Mouse (Mus musculus) Patski (cell line): Measurements from ENCODE around the gene Alkbh7. TPM values are rescaled to one million over a fixed set of nuclear protein-coding genes. Genes with fewer than 3 reads are reported as not detected.

ENCODE experiments used
- ATAC-seq: fragments of 100-300 bp; one replicate; pipeline ENCODE4 v1.8.0; 2021
- CTCF ChIA-PET: fragments of 350-600 bp; sonication (Branson Sonifier 250); formaldehyde crosslinking; loops from one replicate; lab custom pipeline; 2022; ENCODE audit warnings: inconsistent platforms; lab: Charles Lee
- POLR2A ChIA-PET: fragments of 350-600 bp; sonication (Branson Sonifier 250); formaldehyde crosslinking; loops from one replicate; lab custom pipeline; 2022; ENCODE audit warnings: antibody characterized with exemption, inconsistent platforms; lab: Charles Lee
- DNase-seq: peaks from one replicate; pipeline ENCODE4 v3.0.0-alpha.2; 2011; ENCODE audit warnings: low read depth, low spot score
- H3K27me3 ChIP-seq: fragments of 371-371 bp; one replicate; pipeline ENCODE4 v1.5.1; 2021
- CTCF ChIP-seq: fragments of 100-300 bp; IDR thresholded peaks from one replicate; pipeline ENCODE4 v1.5.1; 2021
- in situ Hi-C: fragments of 300-500 bp; cut with MboI; formaldehyde crosslinking; loops from 3 replicates; pipeline ENCODE4 v1.11.1; 2018; ENCODE audit warnings: low pct_unique_long_range_greater_than_20kb, mixed read lengths
- polyA plus RNA-seq: library from polyadenylated mRNA; unstranded; gene quantifications from one replicate; pipeline ENCODE4 v1.2.3, GENCODE M21; 2021

Alkbh7 gene
- polyA plus RNA-seq, 1 experiment from 2014 or later, result 47.7 TPM

DNA sequence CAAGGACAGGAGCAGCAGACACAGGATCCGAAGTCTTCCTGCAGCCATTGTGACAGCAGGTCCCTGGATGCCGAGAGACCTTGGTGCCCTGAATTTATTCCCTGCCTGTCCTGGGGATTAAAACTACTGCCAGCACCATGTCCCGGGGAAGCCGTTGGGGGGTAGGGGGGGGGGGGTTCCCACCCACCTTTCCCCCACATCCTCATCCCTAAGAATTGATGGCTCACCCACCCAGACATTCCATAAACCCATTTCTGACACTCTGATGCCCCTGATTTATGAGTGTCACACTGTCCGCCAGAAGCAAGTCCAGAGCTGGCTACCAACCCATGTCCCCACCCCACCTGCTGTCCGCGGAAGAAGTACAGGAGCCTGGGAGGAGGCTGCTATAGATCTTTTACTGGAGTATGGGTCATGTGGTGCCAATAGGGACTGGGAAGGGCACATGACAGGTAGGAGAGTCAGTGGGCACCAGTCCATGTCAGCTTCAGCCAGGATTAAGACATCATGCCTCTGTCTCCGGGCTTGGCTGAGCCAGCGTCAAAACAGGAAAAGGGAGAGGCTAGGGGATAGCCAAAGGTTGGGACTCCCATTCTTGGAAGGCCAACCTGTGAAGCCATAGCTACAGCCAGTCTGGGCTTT lies 3.0 kb downstream of the Alkbh7 start, which contains the start of gene Pspn:
Gene Pspn (minus strand): TSS at position 51 of the 642 bp plus-strand sequence.
- TF ChIP-seq CTCF, result no peak
- H3K27me3 ChIP-seq, result no peaks in the 10 kb centered on the region
- ATAC-seq (no peak), DNase-seq (no peak)
- in situ Hi-C loops, result loop anchor here (5.0 to 10.0 kb wide), 4 partner anchors 62 to 335 kb away; no protein-coding TSS in a partner anchor
- ChIA-PET POLR2A (no interaction called here), CTCF (interaction anchor here (0.9 to 1.0 kb wide), 2 partner anchors 167 to 277 kb away, joined by 3 read pairs; no protein-coding TSS in a partner anchor)

GRCm38 (mm10) chr17:57001228-57001627 lies 4.1 kb downstream of the Alkbh7 start:
- in situ Hi-C loops, result no loop called here
- DNase-seq, result no peak

DNA sequence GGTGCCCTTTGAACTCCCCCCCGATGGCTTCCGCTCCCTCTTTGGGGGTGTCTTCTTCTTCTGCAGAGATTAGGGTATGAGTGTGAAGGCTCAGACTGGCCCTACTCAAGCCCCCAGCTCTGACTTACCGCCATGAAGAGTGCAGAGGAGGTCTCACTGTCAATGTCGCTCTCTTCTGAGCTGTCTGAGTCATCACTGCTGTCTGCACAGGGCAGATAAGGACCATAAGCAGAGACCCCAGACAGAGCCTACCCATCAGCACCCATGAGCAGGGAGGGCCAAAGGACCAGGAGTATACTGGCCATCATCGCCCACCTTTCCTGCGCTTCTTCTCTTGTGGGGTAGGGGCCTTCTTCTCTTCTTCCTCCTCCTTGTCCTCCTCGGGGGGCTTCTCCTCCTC lies 6.9 kb downstream of the Alkbh7 start:
- in situ Hi-C loops, result no loop called here
- CTCF ChIA-PET, result no interaction called here
- ATAC-seq (no peak), DNase-seq (no peak)
- no peaks in the 10 kb centered on the region for H3K27me3 ChIP-seq
- no peak for TF ChIP-seq CTCF
- POLR2A ChIA-PET, result no interaction called here

More at GRCm38 (mm10) chr17:57001228-57001627, 4.1 kb downstream of the Alkbh7 start:
- no peak for TF ChIP-seq CTCF
- POLR2A ChIA-PET, result no interaction called here
- CTCF ChIA-PET, result interaction anchor here (0.9 to 1.0 kb wide), 2 partner anchors 166 to 276 kb away, joined by 3 read pairs; no protein-coding TSS in a partner anchor
- no peaks in the 10 kb centered on the region for H3K27me3 ChIP-seq
- ATAC-seq, result peak; percentile 56

DNA sequence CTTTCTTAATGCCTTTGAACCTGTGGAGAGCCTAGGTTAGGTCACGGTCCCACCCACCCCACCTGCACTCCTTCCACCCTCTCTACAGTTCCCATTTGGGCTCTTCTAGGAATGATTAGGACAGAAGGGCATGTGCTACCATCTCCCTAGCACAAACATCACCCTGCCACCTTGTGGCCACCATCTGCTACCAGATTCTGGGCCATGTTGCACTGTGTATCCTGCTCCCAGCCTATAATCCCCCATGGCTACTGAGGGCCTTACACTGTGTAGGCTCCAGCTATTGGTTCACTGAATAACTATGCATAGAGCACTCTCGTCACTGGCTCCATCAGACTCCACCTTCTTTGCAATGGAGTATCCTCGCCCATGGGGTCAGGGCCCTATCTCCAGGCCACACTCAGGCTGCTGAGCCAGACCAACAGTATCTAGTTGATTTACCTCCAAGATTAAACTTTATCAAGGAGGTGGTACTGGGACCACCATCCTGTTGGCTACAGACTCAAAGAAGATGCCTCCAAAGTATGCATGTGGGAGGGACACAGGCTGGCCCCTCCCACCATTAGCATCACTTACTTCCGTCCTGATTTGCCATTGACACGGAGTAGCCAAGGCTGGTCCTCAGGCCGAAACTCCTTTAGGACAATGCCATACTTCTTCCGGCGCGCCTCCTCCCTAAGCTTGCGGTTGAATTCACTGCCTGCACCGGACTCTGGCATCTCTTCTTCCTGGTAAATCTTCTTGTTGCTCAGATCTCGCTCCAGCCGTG lies 10.2 kb downstream of the Alkbh7 start:
- TF ChIP-seq CTCF, result no peak
- CTCF ChIA-PET, result interaction anchor here (1.9 kb wide), 1 partner anchor 10 kb away, joined by 5 read pairs; the partner anchor contains the start of gene Alkbh7
- no peaks in the 10 kb centered on the region for H3K27me3 ChIP-seq
- in situ Hi-C loops, result no loop called here
- POLR2A ChIA-PET, result no interaction called here
- ATAC-seq (no peak), DNase-seq (no peak)

DNA sequence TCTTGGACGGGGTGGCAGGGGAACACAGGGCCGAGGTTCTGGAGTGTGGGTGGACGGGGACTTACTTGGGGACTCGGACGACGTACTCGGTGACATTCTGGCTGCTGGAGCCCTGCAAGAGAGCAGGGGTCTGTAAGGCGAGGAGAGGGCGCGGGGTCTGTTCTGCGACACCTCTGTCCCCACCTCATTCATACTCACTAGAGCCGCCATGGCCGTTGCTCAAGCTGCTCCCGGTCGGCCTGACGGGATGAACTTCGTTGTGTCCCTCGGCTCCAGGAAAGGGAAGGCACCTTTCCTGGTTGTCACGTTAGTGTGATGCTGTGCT lies 13.7 kb downstream of the Alkbh7 start:
- peak; percentile 28 for ATAC-seq
- ChIA-PET POLR2A (no interaction called here), CTCF (interaction anchor here (0.7 kb wide), 1 partner anchor 14 kb away, joined by 4 read pairs; the partner anchor contains the start of gene Alkbh7)

DNA sequence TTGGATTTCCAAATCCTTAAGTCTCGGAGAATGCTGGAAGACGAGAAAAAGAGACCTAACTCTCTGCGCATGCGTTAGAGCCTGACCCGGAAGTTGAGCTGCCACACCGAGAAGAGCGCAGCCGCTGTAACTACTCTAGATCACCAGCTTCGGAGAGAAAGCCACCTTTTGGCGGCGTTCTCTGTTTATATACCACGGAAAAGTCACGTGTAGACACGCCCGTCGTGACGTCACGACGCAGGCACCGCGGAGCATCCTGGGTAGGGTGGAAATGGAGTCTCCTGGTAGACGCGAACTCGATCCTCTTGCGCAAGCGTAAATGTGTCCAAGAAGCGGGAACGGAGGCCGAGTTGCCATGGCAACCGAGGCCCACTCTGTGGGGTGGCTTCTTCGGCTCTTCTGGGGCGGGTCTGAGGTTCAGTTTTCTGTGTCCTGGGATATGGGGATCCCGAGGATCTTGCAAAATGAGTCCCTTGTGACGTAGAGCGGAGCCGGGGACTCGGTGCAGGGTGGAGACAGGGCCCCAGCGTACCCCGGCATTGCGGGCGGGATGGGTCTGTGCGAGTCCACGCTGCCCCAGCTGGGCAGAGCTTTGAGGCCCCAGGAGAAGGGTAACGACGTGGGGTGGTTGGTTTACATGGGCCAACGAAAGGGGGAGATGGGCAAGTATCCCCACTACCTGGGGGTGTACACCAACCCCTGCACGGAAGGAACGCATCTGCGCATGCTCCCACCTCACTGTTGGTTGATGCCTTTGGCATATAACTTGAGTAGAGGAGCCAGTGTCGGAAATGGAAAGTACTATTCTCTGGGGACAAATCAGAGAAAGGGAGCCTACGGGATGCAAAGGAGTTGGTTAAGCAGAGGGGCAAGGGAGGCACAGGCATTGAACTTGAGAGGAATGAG lies 14.3 kb downstream of the Alkbh7 start, which contains the start of the genes Gtf2f1 and Gm17949:
Gene Gtf2f1 (minus strand): TSS at position 53 of the 906 bp plus-strand sequence.
Gene Gm17949 (plus strand): TSS at position 234 of the 906 bp plus-strand sequence.
- peak; percentile 87 for ATAC-seq
- TF ChIP-seq CTCF, result no peak
- in situ Hi-C loops, result no loop called here
- ChIA-PET POLR2A (no interaction called here), CTCF (interaction anchor here (0.7 kb wide), 1 partner anchor 14 kb away, joined by 4 read pairs; the partner anchor contains the start of gene Alkbh7)
- peak; percentile 99 for DNase-seq
- no peaks in the 10 kb centered on the region for H3K27me3 ChIP-seq

More for the DNA sequence above, 13.7 kb downstream of the Alkbh7 start:
- in situ Hi-C loops, result no loop called here
- no peak for TF ChIP-seq CTCF
- DNase-seq, result no peak
- H3K27me3 ChIP-seq, result no peaks in the 10 kb centered on the region

GRCm38 (mm10) chr17:57012245-57012795 lies 15.2 kb downstream of the Alkbh7 start:
- ATAC-seq, result no peak
- no peaks in the 10 kb centered on the region for H3K27me3 ChIP-seq
- in situ Hi-C loops, result no loop called here
- CTCF ChIA-PET, result no interaction called here
- TF ChIP-seq CTCF, result no peak
- POLR2A ChIA-PET, result no interaction called here
- no peak for DNase-seq

GRCm38 (mm10) chr17:57019693-57020092 lies 22.6 kb downstream of the Alkbh7 start:
- no peak for TF ChIP-seq CTCF
- no peaks in the 10 kb centered on the region for H3K27me3 ChIP-seq
- in situ Hi-C loops, result no loop called here
- POLR2A ChIA-PET, result no interaction called here
- DNase-seq (no peak), ATAC-seq (no peak)
- CTCF ChIA-PET, result no interaction called here

GRCm38 (mm10) chr17:57020960-57021359 lies 23.8 kb downstream of the Alkbh7 start:
- ATAC-seq, result no peak
- no peak for TF ChIP-seq CTCF
- CTCF ChIA-PET, result no interaction called here
- H3K27me3 ChIP-seq, result no peaks in the 10 kb centered on the region
- POLR2A ChIA-PET, result no interaction called here
- in situ Hi-C loops, result no loop called here
- no peak for DNase-seq

- in situ Hi-C loops, result no loop called here
- no peak for DNase-seq
- no peak for TF ChIP-seq CTCF
- ChIA-PET POLR2A (no interaction called here), CTCF (interaction anchor here (1.8 kb wide), 1 partner anchor 11 kb away, joined by 9 read pairs; no protein-coding TSS in a partner anchor)
- no peaks in the 10 kb centered on the region for H3K27me3 ChIP-seq
- ATAC-seq, result no peak
These were observed 30.3 kb downstream of the Alkbh7 start for GRCm38 (mm10) chr17:57027471-57027870.
